Mouse (Mus musculus) testis, adult 2 months (tissue): ENCODE results near the gene Ran. TPM values are rescaled to one million over a fixed set of nuclear protein-coding genes. Genes with fewer than 3 reads are reported as not detected.

Experiments used
- H3K27ac ChIP-seq: fragments of 200-500 bp; 2 replicates; pipeline ENCODE4 v1.5.1; 2012; ENCODE audit warnings: low read depth, low read length; ENCODE audit not compliant: control insufficient read depth, insufficient read depth
- H3K27me3 ChIP-seq: fragments of 200-500 bp; 2 replicates; pipeline ENCODE4 v1.6.1; 2012; ENCODE audit warnings: mild to moderate bottlenecking, low read length, moderate library complexity; ENCODE audit not compliant: control insufficient read depth, insufficient read depth
- H3K36me3 ChIP-seq: fragments of 200-500 bp; 2 replicates; pipeline ENCODE4 v1.6.1; 2012; ENCODE audit warnings: mild to moderate bottlenecking, low read length; ENCODE audit not compliant: control insufficient read depth, insufficient read depth
- H3K4me1 ChIP-seq: fragments of 200-500 bp; 2 replicates; pipeline ENCODE4 v1.6.1; 2012; ENCODE audit warnings: low read length; ENCODE audit not compliant: control insufficient read depth, insufficient read depth
- H3K4me3 ChIP-seq: fragments of 200-500 bp; 2 replicates; pipeline ENCODE4 v1.5.1; 2012; ENCODE audit warnings: low read depth, mild to moderate bottlenecking, low read length, moderate library complexity, mixed read lengths; ENCODE audit not compliant: control insufficient read depth
- CTCF ChIP-seq: fragments of 200-500 bp; IDR thresholded peaks from 2 replicates; pipeline ENCODE4 v1.5.1; 2012; ENCODE audit warnings: low read depth, mild to moderate bottlenecking, inconsistent platforms, low read length, moderate library complexity; ENCODE audit not compliant: control insufficient read depth, insufficient read depth, insufficient replicate concordance
- POLR2A ChIP-seq: fragments of 200-500 bp; IDR thresholded peaks from 2 replicates; pipeline ENCODE4 v1.6.1; 2012; ENCODE audit warnings: low read depth, mild to moderate bottlenecking, inconsistent platforms, low read length, moderate library complexity; ENCODE audit not compliant: control insufficient read depth
- polyA plus RNA-seq: library from polyadenylated mRNA; depleted of rRNA; stranded (reverse); fragments of >200 nt; gene quantifications from 2 replicates; pipeline ENCODE4 v1.2.3, GENCODE M21; 2012; rRNA removed

The Ran gene
- polyA plus RNA-seq, 1 experiment, result 254 TPM

- no peak overlapping the region for H3K4me3 ChIP-seq
- H3K4me1 ChIP-seq, result peaks cover 26% of the 10 kb centered on the region
- no peaks in the 10 kb centered on the region for H3K36me3 ChIP-seq
- H3K27me3 ChIP-seq, result no peaks in the 10 kb centered on the region
- no peak for TF ChIP-seq POLR2A
- no peak overlapping the region for H3K27ac ChIP-seq
These were observed 46.1 kb downstream of the Ran start for GRCm38 (mm10) chr5:129065946-129066345.

GRCm38 (mm10) chr5:129066541-129067230 is 46.8 kb downstream of the Ran start:
- no peak overlapping the region for H3K27ac ChIP-seq
- H3K4me1 ChIP-seq, result peaks cover 26% of the 10 kb centered on the region
- H3K4me3 ChIP-seq, result no peak overlapping the region
- no peaks in the 10 kb centered on the region for H3K27me3 ChIP-seq
- no peaks in the 10 kb centered on the region for H3K36me3 ChIP-seq
- TF ChIP-seq CTCF (no peak), POLR2A (no peak)

- Histone ChIP-seq H3K4me1 (peaks cover 26% of the 10 kb centered on the region), H3K27me3 (no peaks in the 10 kb centered on the region), H3K27ac (no peak overlapping the region), H3K36me3 (no peaks in the 10 kb centered on the region), H3K4me3 (no peak overlapping the region)
- TF ChIP-seq POLR2A (no peak), CTCF (no peak)
These were observed 47.5 kb downstream of the Ran start for GRCm38 (mm10) chr5:129067231-129067834.

GRCm38 (mm10) chr5:129071761-129072280 is 52.0 kb downstream of the Ran start:
- no peak overlapping the region for H3K27ac ChIP-seq
- no peak overlapping the region for H3K4me3 ChIP-seq
- H3K36me3 ChIP-seq, result no peaks in the 10 kb centered on the region
- no peaks in the 10 kb centered on the region for H3K27me3 ChIP-seq
- no peak for TF ChIP-seq CTCF
- no peak for TF ChIP-seq POLR2A
- no peaks in the 10 kb centered on the region; the same call in 1 of the 2 replicates for H3K4me1 ChIP-seq

GRCm38 (mm10) chr5:129073404-129073803 is 53.5 kb downstream of the Ran start:
- no peak for TF ChIP-seq POLR2A
- no peak for TF ChIP-seq CTCF
- H3K4me3 ChIP-seq, result no peak overlapping the region

More at GRCm38 (mm10) chr5:129073404-129073803, 53.5 kb downstream of the Ran start:
- no peak overlapping the region for H3K27ac ChIP-seq
- H3K27me3 ChIP-seq, result no peaks in the 10 kb centered on the region
- no peaks in the 10 kb centered on the region for H3K4me1 ChIP-seq
- H3K36me3 ChIP-seq, result no peaks in the 10 kb centered on the region

Other genes starting within 250 kb of the Ran start
- gene Rimbp2, start 66.6 kb upstream of the Ran start, polyA plus RNA-seq, result 1.2 and 1.9 TPM in 2 replicates
- gene Stx2, start 11.5 kb upstream of the Ran start, polyA plus RNA-seq, result 51.0 and 52.4 TPM in 2 replicates
- gene Adgrd1, start 76.7 kb downstream of the Ran start, polyA plus RNA-seq, result 1.3 and 1.6 TPM in 2 replicates